Mouse (Mus musculus): ENCODE data around the gene Zfp511. TPM values are rescaled to one million over a fixed set of nuclear protein-coding genes. Genes with fewer than 3 reads are reported as not detected.

Zfp511 gene
- polyA plus RNA-seq, 1 experiment: 13.1 TPM

DNA sequence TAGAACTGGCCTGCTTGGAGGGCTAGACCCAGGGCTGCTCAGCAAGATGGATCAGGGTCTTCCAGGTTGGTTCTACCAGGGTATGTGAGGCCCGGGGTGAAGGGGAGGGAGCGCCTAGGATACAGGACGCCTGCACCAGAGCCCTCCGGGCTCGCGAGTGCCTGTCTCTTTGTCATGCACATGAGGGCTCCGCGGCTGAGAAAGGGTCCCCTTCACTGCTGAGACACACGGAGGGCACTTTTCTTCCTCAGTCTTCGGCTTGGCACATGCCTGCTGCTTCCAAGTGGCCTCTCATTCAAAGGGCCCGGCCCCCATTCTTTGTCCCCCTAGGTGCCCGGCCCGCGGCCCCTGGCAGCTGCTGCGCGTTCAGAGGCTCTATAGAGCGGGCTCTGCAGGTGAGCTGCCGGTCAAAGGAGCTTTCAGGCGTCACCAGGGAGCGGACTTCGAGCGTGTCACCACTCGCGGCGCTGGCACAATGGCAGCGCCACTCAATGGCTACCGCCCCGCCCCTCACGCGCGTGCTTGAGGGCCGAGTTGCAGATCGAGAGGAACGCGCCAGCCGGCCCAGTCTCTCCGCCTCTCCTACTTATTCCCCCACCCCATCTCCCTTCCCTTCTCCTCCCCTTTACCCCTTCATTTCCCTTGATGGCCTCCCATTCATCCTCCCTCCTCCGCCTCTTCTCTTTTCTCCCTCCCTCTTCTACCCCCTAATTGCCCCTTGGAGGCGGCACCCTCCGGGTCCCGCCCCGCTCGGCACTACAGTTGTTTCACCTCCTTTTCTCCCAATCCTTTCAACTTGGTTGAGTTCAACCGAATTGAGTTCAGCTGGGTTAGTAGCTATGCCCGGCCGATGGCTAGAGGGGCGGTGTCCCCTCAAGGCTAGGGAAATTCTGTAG is 25.0 kb downstream of the Zfp511 start:
- H3K4me1 ChIP-seq: peaks cover 31% of the 10 kb centered on the region
- H3K36me3 ChIP-seq (replicated peaks; ENCODE audit: low read length): no peaks in the 10 kb centered on the region
- H3K9me3 ChIP-seq: peaks cover 17% of the 10 kb centered on the region
- TF ChIP-seq FLI1 (IDR thresholded peaks at IDR 0.05; ENCODE audit: low read length) (no peak), GATA1 (IDR thresholded peaks at IDR 0.05; ENCODE audit: borderline replicate concordance, low read length) (no peak)
- peaks cover 96% of the 10 kb centered on the region for H3K27me3 ChIP-seq (replicated peaks)
- H3K4me3 ChIP-seq (replicated peaks): peak overlapping the region; percentile 86

GRCm38 (mm10) chr7:140061832-140062130 is 25.6 kb downstream of the Zfp511 start:
- no peak overlapping the region for H3K4me3 ChIP-seq (replicated peaks)
- TF ChIP-seq FLI1 (IDR thresholded peaks at IDR 0.05; ENCODE audit: low read length): no peak
- no peak for TF ChIP-seq GATA1 (IDR thresholded peaks at IDR 0.05; ENCODE audit: borderline replicate concordance, low read length)
- peaks cover 96% of the 10 kb centered on the region for H3K27me3 ChIP-seq (replicated peaks)
- peaks cover 15% of the 10 kb centered on the region for H3K9me3 ChIP-seq
- H3K4me1 ChIP-seq: peaks cover 31% of the 10 kb centered on the region
- no peaks in the 10 kb centered on the region for H3K36me3 ChIP-seq (replicated peaks; ENCODE audit: low read length)

DNA sequence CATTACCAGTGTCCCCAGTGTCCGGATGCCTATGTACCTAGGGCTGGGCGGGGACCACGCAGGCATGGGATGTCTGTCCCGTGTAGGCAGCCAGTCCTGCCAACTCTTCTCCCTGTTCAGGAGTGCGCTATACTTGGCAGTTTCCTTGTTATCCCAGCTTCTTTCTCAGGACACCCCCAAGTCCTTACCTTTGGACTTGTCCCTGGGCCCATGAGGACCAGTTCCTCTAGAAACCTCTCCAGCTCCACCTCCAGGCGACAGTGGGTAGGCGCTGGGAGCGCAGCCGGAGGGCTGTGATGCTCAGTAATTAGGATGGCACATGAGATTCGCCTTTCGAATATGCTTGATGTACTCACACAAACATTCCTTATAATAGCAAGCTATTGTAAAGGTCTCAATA is 26.1 kb downstream of the Zfp511 start:
- peaks cover 94% of the 10 kb centered on the region for H3K27me3 ChIP-seq (replicated peaks)
- peaks cover 12% of the 10 kb centered on the region for H3K9me3 ChIP-seq
- TF ChIP-seq GATA1 (IDR thresholded peaks at IDR 0.05; ENCODE audit: borderline replicate concordance, low read length) (no peak), FLI1 (IDR thresholded peaks at IDR 0.05; ENCODE audit: low read length) (no peak)
- H3K36me3 ChIP-seq (replicated peaks; ENCODE audit: low read length): no peaks in the 10 kb centered on the region
- H3K4me3 ChIP-seq (replicated peaks): no peak overlapping the region
- H3K4me1 ChIP-seq: peaks cover 31% of the 10 kb centered on the region

GRCm38 (mm10) chr7:140063092-140063491 is 26.9 kb downstream of the Zfp511 start:
- H3K9me3 ChIP-seq: peaks cover 7% of the 10 kb centered on the region
- no peak overlapping the region for H3K4me3 ChIP-seq (replicated peaks)
- no peaks in the 10 kb centered on the region for H3K36me3 ChIP-seq (replicated peaks; ENCODE audit: low read length)
- TF ChIP-seq FLI1 (IDR thresholded peaks at IDR 0.05; ENCODE audit: low read length): no peak
- no peak for TF ChIP-seq GATA1 (IDR thresholded peaks at IDR 0.05; ENCODE audit: borderline replicate concordance, low read length)
- H3K27me3 ChIP-seq (replicated peaks): peaks cover 93% of the 10 kb centered on the region
- H3K4me1 ChIP-seq: peaks cover 24% of the 10 kb centered on the region

DNA sequence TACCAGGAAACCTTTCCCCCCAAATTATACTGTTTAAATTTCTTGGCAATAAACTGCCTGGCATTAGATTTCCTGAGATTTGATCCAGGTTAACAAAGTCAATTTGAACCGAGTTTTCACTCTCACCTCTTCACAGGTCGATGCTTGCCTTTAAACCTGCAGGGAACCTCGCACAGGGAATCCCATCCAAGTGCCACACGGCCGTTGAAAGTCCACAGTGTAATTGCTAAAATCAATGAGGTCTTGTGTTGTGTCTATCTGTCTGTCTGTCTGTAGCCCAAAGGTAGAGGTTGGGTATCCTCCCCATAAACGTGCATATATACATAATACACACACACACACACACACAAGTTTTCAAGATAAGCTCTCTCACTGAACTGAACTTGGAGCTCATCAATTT is 31.2 kb downstream of the Zfp511 start:
- no peak overlapping the region for H3K4me3 ChIP-seq (replicated peaks)
- no peak for TF ChIP-seq GATA1 (IDR thresholded peaks at IDR 0.05; ENCODE audit: borderline replicate concordance, low read length)
- no peak for TF ChIP-seq FLI1 (IDR thresholded peaks at IDR 0.05; ENCODE audit: low read length)
- peaks cover 7% of the 10 kb centered on the region for H3K9me3 ChIP-seq
- H3K27me3 ChIP-seq (replicated peaks): peaks cover 82% of the 10 kb centered on the region
- no peaks in the 10 kb centered on the region for H3K36me3 ChIP-seq (replicated peaks; ENCODE audit: low read length)
- H3K4me1 ChIP-seq: peaks cover 11% of the 10 kb centered on the region

GRCm38 (mm10) chr7:140070042-140070711 is 34.0 kb downstream of the Zfp511 start:
- peak overlapping the region; percentile 80 for H3K4me3 ChIP-seq (replicated peaks)
- peaks cover 7% of the 10 kb centered on the region for H3K9me3 ChIP-seq
- TF ChIP-seq GATA1 (IDR thresholded peaks at IDR 0.05; ENCODE audit: borderline replicate concordance, low read length): no peak
- TF ChIP-seq FLI1 (IDR thresholded peaks at IDR 0.05; ENCODE audit: low read length): no peak
- H3K27me3 ChIP-seq (replicated peaks): peaks cover 78% of the 10 kb centered on the region
- H3K36me3 ChIP-seq (replicated peaks; ENCODE audit: low read length): no peaks in the 10 kb centered on the region
- H3K4me1 ChIP-seq: peaks cover 11% of the 10 kb centered on the region

- H3K9me3 ChIP-seq: 0 out of 2 replicates have a peak, but pooled peaks cover 4% of the 10 kb centered on the region
- no peaks in the 10 kb centered on the region for H3K36me3 ChIP-seq (replicated peaks; ENCODE audit: low read length)
- H3K4me1 ChIP-seq: peaks cover 32% of the 10 kb centered on the region
- no peak overlapping the region for H3K4me3 ChIP-seq (replicated peaks)
- H3K27me3 ChIP-seq (replicated peaks): peaks cover 58% of the 10 kb centered on the region
- no peak for TF ChIP-seq FLI1 (IDR thresholded peaks at IDR 0.05; ENCODE audit: low read length)
- TF ChIP-seq GATA1 (IDR thresholded peaks at IDR 0.05; ENCODE audit: borderline replicate concordance, low read length): no peak
These were observed 41.5 kb downstream of the Zfp511 start for GRCm38 (mm10) chr7:140077698-140078097.

DNA sequence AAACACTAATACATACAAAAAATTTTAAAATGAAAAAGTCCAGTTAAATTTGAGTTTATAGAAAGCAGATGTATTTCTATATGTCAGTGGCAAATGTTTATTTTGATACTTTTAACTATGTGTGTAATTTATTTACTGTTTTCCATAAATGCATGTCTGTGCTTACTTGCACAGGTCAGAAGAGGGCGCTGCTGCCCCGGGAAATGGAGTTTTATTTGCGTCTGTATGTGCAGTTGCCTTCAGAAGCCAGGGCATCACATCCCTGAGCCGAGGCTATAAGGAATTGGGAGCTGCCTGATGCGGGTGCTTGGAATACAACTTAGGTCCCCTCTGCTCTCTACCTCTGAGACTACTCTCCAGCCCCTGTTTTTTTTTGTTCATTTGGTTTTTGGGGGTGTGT is 42.5 kb downstream of the Zfp511 start:
- TF ChIP-seq FLI1 (IDR thresholded peaks at IDR 0.05; ENCODE audit: low read length) (no peak), GATA1 (IDR thresholded peaks at IDR 0.05; ENCODE audit: borderline replicate concordance, low read length) (no peak)
- H3K36me3 ChIP-seq (replicated peaks; ENCODE audit: low read length): no peaks in the 10 kb centered on the region
- H3K4me3 ChIP-seq (replicated peaks): no peak overlapping the region
- 0 out of 2 replicates have a peak, but pooled peaks cover 4% of the 10 kb centered on the region for H3K9me3 ChIP-seq
- peaks cover 35% of the 10 kb centered on the region for H3K4me1 ChIP-seq
- H3K27me3 ChIP-seq (replicated peaks): peaks cover 53% of the 10 kb centered on the region

- peak overlapping the region; percentile 40 for H3K4me3 ChIP-seq (replicated peaks)
- no peaks in the 10 kb centered on the region for H3K36me3 ChIP-seq (replicated peaks; ENCODE audit: low read length)
- H3K27me3 ChIP-seq (replicated peaks): peaks cover 51% of the 10 kb centered on the region
- H3K4me1 ChIP-seq: peaks cover 35% of the 10 kb centered on the region
- H3K9me3 ChIP-seq: 0 out of 2 replicates have a peak, but pooled peaks cover 4% of the 10 kb centered on the region
- TF ChIP-seq GATA1 (IDR thresholded peaks at IDR 0.05; ENCODE audit: borderline replicate concordance, low read length): no peak
- TF ChIP-seq FLI1 (IDR thresholded peaks at IDR 0.05; ENCODE audit: low read length): no peak
These were observed 44.4 kb downstream of the Zfp511 start for GRCm38 (mm10) chr7:140080503-140081156.
